Mouse (Mus musculus): ENCODE data around the gene Srcin1. TPM values are rescaled to one million over a fixed set of nuclear protein-coding genes. Genes with fewer than 3 reads are reported as not detected.

Gene Srcin1
- polyA plus RNA-seq, 1 experiment from 2014 or later, result 11.9 TPM

GRCm38 (mm10) chr11:97575075-97575474, 911 bp downstream of the Srcin1 start:
- Histone ChIP-seq H3K27me3 (no peaks in the 10 kb centered on the region), H3K4me1 (replicated peaks) (peaks cover 53% of the 10 kb centered on the region), H3K4me2 (peak overlapping the region; percentile 90), H3K9me3 (no peaks in the 10 kb centered on the region), H3K36me3 (no peaks in the 10 kb centered on the region), H3K27ac (replicated peaks) (peak overlapping the region; percentile 95), H3K4me3 (peak overlapping the region; percentile 82), H3K9ac (peak overlapping the region; percentile 96)
- ATAC-seq (ENCODE audit: low FRiP score, low read depth), result peak; percentile 56
- 2% methylated on average over 24 of the region's 62 CpGs for WGBS

DNA sequence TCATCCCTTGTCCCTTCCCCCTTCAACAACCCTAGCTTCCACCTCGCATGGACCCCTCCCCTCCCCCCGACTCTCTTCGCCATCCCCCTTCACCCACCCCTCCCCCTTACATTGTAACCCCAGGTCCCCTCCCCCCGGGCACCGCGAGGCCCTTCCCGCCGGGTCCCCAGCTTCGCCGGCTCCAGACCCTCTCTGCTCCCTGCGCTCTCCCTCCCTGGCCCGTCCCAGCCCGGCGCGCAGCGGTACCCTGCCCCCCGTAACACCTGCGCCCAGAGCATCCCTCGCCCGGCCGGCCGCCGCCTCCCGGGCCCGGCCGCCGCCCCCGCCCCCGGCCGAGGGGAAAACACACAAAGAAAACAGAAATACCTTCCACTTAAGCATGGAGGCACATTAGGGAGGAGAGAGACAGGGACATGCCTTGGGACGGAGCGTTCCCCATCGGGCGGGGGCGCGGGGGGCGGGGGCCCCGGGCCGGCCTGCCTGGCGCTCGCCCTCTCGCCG, 1.4 kb downstream of the Srcin1 start:
- H3K9me3 ChIP-seq, result no peaks in the 10 kb centered on the region
- H3K36me3 ChIP-seq, result no peaks in the 10 kb centered on the region
- no peaks in the 10 kb centered on the region for H3K27me3 ChIP-seq
- ATAC-seq (ENCODE audit: low FRiP score, low read depth), result peak; percentile 10
- peak overlapping the region; percentile 96 for H3K9ac ChIP-seq
- H3K4me2 ChIP-seq, result peak overlapping the region; percentile 90
- WGBS, result 1% methylated on average over 37 of the region's 43 CpGs
- H3K4me1 ChIP-seq (replicated peaks), result peaks cover 58% of the 10 kb centered on the region
- peak overlapping the region; percentile 82 for H3K4me3 ChIP-seq
- peak overlapping the region; percentile 95 for H3K27ac ChIP-seq (replicated peaks)

DNA sequence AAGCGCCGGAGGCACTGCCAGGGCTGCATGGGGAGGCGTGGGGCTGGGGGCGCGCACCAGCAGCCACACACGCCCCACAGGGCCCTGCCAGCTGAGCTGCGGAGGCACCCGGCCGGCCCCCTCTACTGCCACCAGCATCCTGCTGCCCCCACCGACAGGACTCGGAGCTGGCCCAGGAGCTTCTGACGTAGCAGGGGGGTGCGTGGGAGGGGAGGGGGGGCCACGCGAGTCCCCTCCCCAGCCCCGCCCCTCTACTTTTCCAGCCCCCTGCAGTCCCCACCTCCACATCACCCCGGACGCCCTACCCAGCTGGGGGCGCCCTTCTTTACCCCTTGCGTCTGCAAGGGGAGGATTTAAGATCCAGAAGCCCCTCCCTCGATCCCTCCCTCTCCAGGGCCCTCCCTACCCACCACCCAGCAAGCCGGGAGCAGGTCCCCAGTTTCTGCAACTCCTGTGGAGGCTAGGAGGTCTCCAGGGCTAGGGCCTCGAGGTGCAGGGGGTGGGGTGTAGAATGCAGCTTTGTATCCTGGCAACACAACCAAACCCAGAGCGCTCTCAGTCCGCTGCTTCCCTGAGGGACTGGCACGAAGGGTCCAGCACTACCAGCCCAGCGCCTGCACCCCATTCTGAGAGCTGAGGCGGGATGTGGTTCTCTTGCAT, 2.0 kb downstream of the Srcin1 start:
- ATAC-seq (ENCODE audit: low FRiP score, low read depth), result peak; percentile 27; the same call in 1 of the 2 replicates
- peak overlapping the region; percentile 96 for H3K9ac ChIP-seq
- under 1% methylated on average over 24 of the region's 28 CpGs for WGBS

GRCm38 (mm10) chr11:97572895-97573480, 3.0 kb downstream of the Srcin1 start:
- Histone ChIP-seq H3K4me2 (peak overlapping the region; percentile 90), H3K27me3 (no peaks in the 10 kb centered on the region), H3K27ac (replicated peaks) (peak overlapping the region; percentile 95), H3K36me3 (no peaks in the 10 kb centered on the region), H3K9me3 (no peaks in the 10 kb centered on the region), H3K4me3 (peak overlapping the region; percentile 82), H3K4me1 (replicated peaks) (peaks cover 73% of the 10 kb centered on the region), H3K9ac (peak overlapping the region; percentile 96)
- whole genome bisulfite sequencing, result 17% methylated on average over 7 of the region's 7 CpGs
- no peak for ATAC-seq (ENCODE audit: low FRiP score, low read depth)

More for the DNA sequence above, 2.0 kb downstream of the Srcin1 start:
- Histone ChIP-seq H3K27me3 (no peaks in the 10 kb centered on the region), H3K4me2 (peak overlapping the region; percentile 90), H3K27ac (replicated peaks) (peak overlapping the region; percentile 95), H3K9me3 (no peaks in the 10 kb centered on the region), H3K4me1 (replicated peaks) (peaks cover 63% of the 10 kb centered on the region), H3K36me3 (no peaks in the 10 kb centered on the region), H3K4me3 (peak overlapping the region; percentile 82)

- peak overlapping the region; percentile 82 for H3K4me3 ChIP-seq
- H3K27me3 ChIP-seq, result no peaks in the 10 kb centered on the region
- peak overlapping the region; percentile 95 for H3K27ac ChIP-seq (replicated peaks)
- peak overlapping the region; percentile 90 for H3K4me2 ChIP-seq
- no peak for ATAC-seq (ENCODE audit: low FRiP score, low read depth)
- peak overlapping the region; percentile 96 for H3K9ac ChIP-seq
- H3K9me3 ChIP-seq, result no peaks in the 10 kb centered on the region
- H3K4me1 ChIP-seq (replicated peaks), result peaks cover 83% of the 10 kb centered on the region
- 44% methylated on average over 5 of the region's 5 CpGs for WGBS
- H3K36me3 ChIP-seq, result no peaks in the 10 kb centered on the region
Observed at GRCm38 (mm10) chr11:97572089-97572345, 4.0 kb downstream of the Srcin1 start.

- Histone ChIP-seq H3K4me1 (replicated peaks) (peaks cover 86% of the 10 kb centered on the region), H3K36me3 (no peaks in the 10 kb centered on the region), H3K9me3 (no peaks in the 10 kb centered on the region), H3K27ac (replicated peaks) (peak overlapping the region; percentile 95), H3K4me3 (peak overlapping the region; percentile 82), H3K27me3 (no peaks in the 10 kb centered on the region), H3K4me2 (peak overlapping the region; percentile 90), H3K9ac (peak overlapping the region; percentile 96)
- no peak for ATAC-seq (ENCODE audit: low FRiP score, low read depth)
- 3% methylated on average over 8 of the region's 8 CpGs for WGBS
Observed at GRCm38 (mm10) chr11:97571266-97572088, 4.5 kb downstream of the Srcin1 start.

- Histone ChIP-seq H3K4me2 (peak overlapping the region; percentile 90), H3K27me3 (no peaks in the 10 kb centered on the region), H3K4me1 (replicated peaks) (peaks cover 86% of the 10 kb centered on the region), H3K9me3 (no peaks in the 10 kb centered on the region), H3K27ac (replicated peaks) (peak overlapping the region; percentile 95), H3K9ac (no peak overlapping the region), H3K4me3 (peak overlapping the region; percentile 82; the same call in 1 of the 2 replicates), H3K36me3 (no peaks in the 10 kb centered on the region)
- 16% methylated on average over 8 of the region's 8 CpGs for WGBS
- no peak for ATAC-seq (ENCODE audit: low FRiP score, low read depth)
Observed at GRCm38 (mm10) chr11:97570493-97571137, 5.4 kb downstream of the Srcin1 start.

DNA sequence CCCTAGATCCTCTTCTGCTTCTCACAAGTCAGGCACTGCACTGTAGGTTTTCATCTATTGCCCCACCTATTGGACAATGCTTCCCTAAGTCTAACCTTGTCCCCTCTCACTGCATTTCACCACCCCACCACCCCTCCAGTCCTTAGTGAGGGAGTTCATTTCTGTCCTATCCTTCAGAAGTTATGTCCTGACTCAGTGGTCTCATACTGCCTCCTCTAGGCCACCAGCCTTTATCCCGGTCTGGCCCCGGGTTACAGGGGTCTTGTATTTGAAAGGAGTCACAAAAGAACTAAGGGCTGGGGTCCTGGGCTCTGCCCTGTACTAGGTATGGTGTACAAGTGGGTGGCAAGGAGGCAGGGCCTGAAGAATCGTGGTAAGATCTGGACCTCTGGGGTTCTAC, 6.2 kb downstream of the Srcin1 start:
- Histone ChIP-seq H3K4me1 (replicated peaks) (peaks cover 92% of the 10 kb centered on the region), H3K27ac (replicated peaks) (peak overlapping the region; percentile 61; the same call in 1 of the 2 replicates), H3K4me3 (no peak overlapping the region), H3K27me3 (no peaks in the 10 kb centered on the region), H3K9ac (no peak overlapping the region), H3K9me3 (no peaks in the 10 kb centered on the region), H3K4me2 (peak overlapping the region; percentile 90; the same call in 1 of the 2 replicates), H3K36me3 (no peaks in the 10 kb centered on the region)
- WGBS, result 34% methylated on average over 3 of the region's 3 CpGs
- no peak for ATAC-seq (ENCODE audit: low FRiP score, low read depth)

GRCm38 (mm10) chr11:97569301-97569724, 6.7 kb downstream of the Srcin1 start:
- Histone ChIP-seq H3K9ac (no peak overlapping the region), H3K4me1 (replicated peaks) (peaks cover 97% of the 10 kb centered on the region), H3K9me3 (no peaks in the 10 kb centered on the region), H3K27me3 (no peaks in the 10 kb centered on the region), H3K27ac (replicated peaks) (peak overlapping the region; percentile 61), H3K4me3 (no peak overlapping the region), H3K36me3 (no peaks in the 10 kb centered on the region), H3K4me2 (0 out of 2 replicates have a peak overlapping the region, but pooled peaks have one; percentile 2)
- WGBS, result 13% methylated on average over 5 of the region's 5 CpGs
- no peak for ATAC-seq (ENCODE audit: low FRiP score, low read depth)

DNA sequence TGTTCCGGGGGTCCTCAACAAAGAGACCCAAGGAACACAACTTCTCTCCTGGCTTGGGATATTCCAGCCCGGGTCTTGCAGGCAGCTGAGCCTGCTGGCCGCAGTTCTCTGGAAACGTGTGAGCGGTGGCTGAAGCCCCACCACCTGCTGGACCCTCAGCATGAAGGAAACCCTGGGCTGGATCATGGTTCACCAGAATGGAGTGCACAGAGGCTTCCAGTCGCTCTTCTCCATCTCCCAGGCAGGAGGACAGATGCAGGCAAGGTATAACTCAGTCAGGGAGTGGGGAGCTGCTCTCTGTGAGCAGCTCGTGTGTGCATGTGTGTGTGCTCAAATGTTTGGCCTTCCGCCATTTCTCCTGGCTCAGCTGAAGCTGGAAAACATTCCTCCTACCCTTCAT, 7.3 kb downstream of the Srcin1 start:
- H3K27me3 ChIP-seq, result no peaks in the 10 kb centered on the region
- peak overlapping the region; percentile 18 for H3K4me2 ChIP-seq
- 10% methylated on average over 8 of the region's 8 CpGs for WGBS
- H3K9me3 ChIP-seq, result no peaks in the 10 kb centered on the region
- no peaks in the 10 kb centered on the region for H3K36me3 ChIP-seq
- no peak overlapping the region for H3K4me3 ChIP-seq
- no peak overlapping the region for H3K9ac ChIP-seq
- peak overlapping the region; percentile 61 for H3K27ac ChIP-seq (replicated peaks)
- ATAC-seq (ENCODE audit: low FRiP score, low read depth), result peak; percentile 49
- peaks cover 99% of the 10 kb centered on the region for H3K4me1 ChIP-seq (replicated peaks)

DNA sequence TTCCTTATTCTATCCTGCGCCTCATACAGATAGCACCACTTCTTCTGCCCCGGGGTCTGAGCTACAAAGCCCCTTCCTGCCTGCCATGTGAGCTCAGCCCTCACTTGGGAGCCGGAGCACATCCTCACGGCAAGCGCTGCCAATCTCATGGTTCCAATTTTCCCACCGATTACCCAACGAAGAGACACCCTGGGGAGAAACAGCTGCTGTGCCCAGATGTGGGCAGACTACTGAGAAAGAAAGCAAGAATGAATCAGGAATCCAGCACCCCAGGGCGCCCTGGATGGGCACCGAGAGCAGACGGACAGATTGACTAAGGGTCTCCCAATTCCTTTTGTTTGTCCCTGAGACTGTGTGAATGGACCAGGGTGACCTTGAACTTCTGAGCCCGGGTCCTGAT, 8.5 kb downstream of the Srcin1 start:
- Histone ChIP-seq H3K4me2 (peak overlapping the region; percentile 24; the same call in 1 of the 2 replicates), H3K9ac (0 out of 2 replicates have a peak overlapping the region, but pooled peaks have one; percentile 12), H3K4me3 (no peak overlapping the region), H3K9me3 (no peaks in the 10 kb centered on the region), H3K36me3 (no peaks in the 10 kb centered on the region), H3K27ac (replicated peaks) (0 out of 2 replicates have a peak overlapping the region, but pooled peaks have one; percentile 27), H3K4me1 (replicated peaks) (peaks cover 95% of the 10 kb centered on the region), H3K27me3 (no peaks in the 10 kb centered on the region)
- WGBS, result 11% methylated on average over 11 of the region's 11 CpGs
- no peak for ATAC-seq (ENCODE audit: low FRiP score, low read depth)

Measured in hindbrain, embryonic 15.5 days (tissue).